Mouse (Mus musculus) C2C12 (cell line): Measurements from ENCODE around the gene 1700017B05Rik.

Source experiments
- CTCF ChIP-seq: IDR thresholded peaks from one replicate; pipeline ENCODE4 v1.5.1; 2011; ENCODE audit not compliant: control insufficient read depth, insufficient read depth, insufficient read length
- MYOD1 ChIP-seq: IDR thresholded peaks from one replicate; pipeline ENCODE4 v1.6.1; 2011; ENCODE audit warnings: low read depth; ENCODE audit not compliant: control insufficient read depth, insufficient read length
- USF1 ChIP-seq: IDR thresholded peaks from one replicate; pipeline ENCODE4 v1.6.1; 2011; ENCODE audit warnings: low read depth, mild to moderate bottlenecking, control low read depth, moderate library complexity

DNA sequence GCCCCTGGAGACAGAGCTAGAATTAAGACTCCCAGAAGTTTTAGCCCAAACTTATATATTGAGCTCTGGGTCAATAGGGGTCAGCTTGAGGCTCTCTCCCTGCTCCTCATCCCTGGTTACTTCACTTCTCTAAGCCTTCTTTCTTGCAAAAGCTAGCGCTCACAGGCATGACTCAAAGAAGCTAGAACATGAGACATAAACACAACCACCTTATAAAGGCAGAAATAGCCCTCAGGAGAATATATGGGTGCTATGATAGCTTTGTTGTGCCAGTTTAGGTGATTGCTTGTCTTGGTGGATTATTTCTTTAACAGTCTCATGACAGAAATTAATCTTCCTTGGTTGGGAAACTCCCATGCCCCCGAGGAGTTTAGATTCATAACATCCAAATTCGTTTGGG is 32.5 kb upstream of the 1700017B05Rik start:
- TF ChIP-seq CTCF (no peak), USF1 (no peak), MYOD1 (no peak)
